Mouse (Mus musculus) testis, adult 2 months (tissue): Measurements from ENCODE around the gene Gpr68. TPM values are rescaled to one million over a fixed set of nuclear protein-coding genes. Genes with fewer than 3 reads are reported as not detected.

ENCODE experiments used
- H3K27ac ChIP-seq: fragments of 200-500 bp; 2 replicates; pipeline ENCODE4 v1.5.1; 2012; ENCODE audit warnings: low read depth, low read length; ENCODE audit not compliant: control insufficient read depth, insufficient read depth
- H3K27me3 ChIP-seq: fragments of 200-500 bp; 2 replicates; pipeline ENCODE4 v1.6.1; 2012; ENCODE audit warnings: mild to moderate bottlenecking, low read length, moderate library complexity; ENCODE audit not compliant: control insufficient read depth, insufficient read depth
- H3K36me3 ChIP-seq: fragments of 200-500 bp; 2 replicates; pipeline ENCODE4 v1.6.1; 2012; ENCODE audit warnings: mild to moderate bottlenecking, low read length; ENCODE audit not compliant: control insufficient read depth, insufficient read depth
- H3K4me1 ChIP-seq: fragments of 200-500 bp; 2 replicates; pipeline ENCODE4 v1.6.1; 2012; ENCODE audit warnings: low read length; ENCODE audit not compliant: control insufficient read depth, insufficient read depth
- H3K4me3 ChIP-seq: fragments of 200-500 bp; 2 replicates; pipeline ENCODE4 v1.5.1; 2012; ENCODE audit warnings: low read depth, mild to moderate bottlenecking, low read length, moderate library complexity, mixed read lengths; ENCODE audit not compliant: control insufficient read depth
- CTCF ChIP-seq: fragments of 200-500 bp; IDR thresholded peaks from 2 replicates; pipeline ENCODE4 v1.5.1; 2012; ENCODE audit warnings: low read depth, mild to moderate bottlenecking, inconsistent platforms, low read length, moderate library complexity; ENCODE audit not compliant: control insufficient read depth, insufficient read depth, insufficient replicate concordance
- POLR2A ChIP-seq: fragments of 200-500 bp; IDR thresholded peaks from 2 replicates; pipeline ENCODE4 v1.6.1; 2012; ENCODE audit warnings: low read depth, mild to moderate bottlenecking, inconsistent platforms, low read length, moderate library complexity; ENCODE audit not compliant: control insufficient read depth
- polyA plus RNA-seq: library from polyadenylated mRNA; depleted of rRNA; stranded (reverse); fragments of >200 nt; gene quantifications from 2 replicates; pipeline ENCODE4 v1.2.3, GENCODE M21; 2012

Gene Gpr68
- polyA plus RNA-seq, 1 experiment = 3.1 TPM

DNA sequence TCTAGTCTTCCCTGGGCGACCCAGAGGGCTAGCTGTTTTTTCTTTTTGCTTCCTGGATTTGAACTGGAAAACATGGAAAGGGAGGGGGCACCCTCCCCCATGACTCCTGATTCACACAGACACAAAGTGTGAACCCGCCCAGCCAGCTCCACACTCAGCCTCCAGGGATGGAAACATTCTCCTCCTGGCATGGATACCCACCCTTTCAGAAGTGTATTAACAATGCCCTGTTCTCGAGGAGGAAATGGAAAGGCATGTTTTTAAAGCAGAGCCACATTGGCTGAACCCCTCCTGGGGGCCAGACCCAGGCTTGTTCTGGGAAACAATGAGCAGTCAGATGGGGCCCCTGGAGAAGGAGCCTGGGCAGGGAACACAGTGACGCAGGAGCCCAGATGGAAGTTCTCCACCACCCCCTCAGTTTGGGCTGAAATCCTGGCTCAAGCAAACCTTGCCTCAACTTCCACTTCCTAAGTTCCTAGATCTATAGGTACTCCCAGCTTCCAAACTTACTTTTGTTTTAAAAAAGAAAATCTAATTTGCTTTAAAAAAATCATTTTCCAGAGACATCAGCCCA, 39.9 kb downstream of the Gpr68 start:
- Histone ChIP-seq H3K27ac (no peak overlapping the region), H3K4me1 (no peaks in the 10 kb centered on the region; the same call in 1 of the 2 replicates), H3K36me3 (no peaks in the 10 kb centered on the region), H3K4me3 (no peak overlapping the region), H3K27me3 (no peaks in the 10 kb centered on the region)
- TF ChIP-seq POLR2A (no peak), CTCF (no peak)

DNA sequence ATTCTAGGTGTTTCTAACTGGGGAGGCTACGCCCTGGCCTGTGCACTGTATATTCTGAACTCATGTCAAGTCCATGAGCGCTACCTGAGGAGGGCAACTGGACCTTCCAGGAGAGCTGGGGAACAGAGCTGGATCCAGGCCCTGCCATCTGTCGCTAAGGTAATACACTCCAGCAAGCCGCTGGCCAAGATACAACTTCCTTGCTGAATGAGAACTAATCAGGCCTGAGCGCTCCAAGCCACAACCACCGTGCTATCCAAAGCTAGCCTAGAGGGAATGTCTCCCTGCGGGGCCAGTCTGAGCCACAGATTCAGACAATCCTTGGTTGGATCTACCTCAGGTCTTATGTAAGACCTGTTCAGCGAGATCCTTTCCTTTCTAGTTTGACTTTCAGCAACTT, 40.9 kb downstream of the Gpr68 start:
- Histone ChIP-seq H3K36me3 (no peaks in the 10 kb centered on the region), H3K27me3 (no peaks in the 10 kb centered on the region), H3K27ac (no peak overlapping the region), H3K4me3 (no peak overlapping the region), H3K4me1 (no peaks in the 10 kb centered on the region; the same call in 1 of the 2 replicates)
- TF ChIP-seq POLR2A (no peak), CTCF (no peak)

DNA sequence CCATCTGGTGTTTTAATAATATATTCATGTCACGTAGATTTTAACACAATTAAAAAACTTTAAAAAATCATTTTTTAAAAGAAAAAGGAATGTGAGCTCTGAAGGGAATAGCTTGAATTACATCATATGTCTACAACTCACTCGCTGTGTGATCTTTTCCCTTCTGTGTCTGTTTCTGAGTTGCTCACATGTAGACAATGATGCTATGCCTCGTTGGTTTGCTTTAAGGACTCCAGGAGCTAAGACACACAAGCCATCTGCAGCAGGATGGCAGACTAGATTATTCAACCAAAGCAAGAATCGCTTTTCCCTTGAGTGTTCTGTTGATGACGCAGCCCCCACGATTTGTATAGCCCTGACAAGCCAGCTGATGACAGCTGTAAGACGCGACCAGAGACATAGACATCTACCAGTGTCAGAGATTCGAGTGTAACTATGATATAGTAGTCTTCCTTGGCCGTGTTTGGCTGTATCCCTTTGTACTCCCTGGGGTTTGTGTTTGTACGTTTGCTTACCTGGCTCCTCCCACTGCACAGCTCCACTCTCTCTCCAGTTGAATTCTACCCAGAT, 42.4 kb downstream of the Gpr68 start:
- no peaks in the 10 kb centered on the region for H3K36me3 ChIP-seq
- TF ChIP-seq CTCF (no peak), POLR2A (no peak)
- no peaks in the 10 kb centered on the region for H3K27me3 ChIP-seq
- no peak overlapping the region for H3K27ac ChIP-seq
- H3K4me1 ChIP-seq = no peaks in the 10 kb centered on the region; the same call in 1 of the 2 replicates
- H3K4me3 ChIP-seq = no peak overlapping the region

DNA sequence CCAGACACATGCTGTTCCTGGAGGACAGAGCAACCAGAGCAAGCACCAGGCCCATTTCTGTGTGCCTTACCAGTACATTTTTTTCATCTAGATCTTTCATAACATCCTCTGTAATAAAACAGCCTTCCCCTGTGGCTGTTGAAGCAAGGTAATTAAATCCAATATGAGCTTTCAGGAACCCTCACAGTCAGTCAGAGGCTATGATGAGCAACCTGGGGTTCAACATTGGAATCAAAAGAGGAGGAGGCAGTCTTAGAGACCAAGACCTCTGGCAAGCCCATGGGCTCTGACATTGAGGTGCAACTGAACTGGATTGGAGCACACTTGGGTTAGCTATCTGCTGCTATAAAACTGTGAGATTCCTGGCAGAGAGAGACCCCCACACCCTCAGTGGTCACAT, 42.9 kb downstream of the Gpr68 start:
- Histone ChIP-seq H3K4me3 (no peak overlapping the region), H3K4me1 (no peaks in the 10 kb centered on the region; the same call in 1 of the 2 replicates), H3K36me3 (no peaks in the 10 kb centered on the region), H3K27ac (no peak overlapping the region), H3K27me3 (no peaks in the 10 kb centered on the region)
- TF ChIP-seq POLR2A = no peak
- TF ChIP-seq CTCF = no peak

DNA sequence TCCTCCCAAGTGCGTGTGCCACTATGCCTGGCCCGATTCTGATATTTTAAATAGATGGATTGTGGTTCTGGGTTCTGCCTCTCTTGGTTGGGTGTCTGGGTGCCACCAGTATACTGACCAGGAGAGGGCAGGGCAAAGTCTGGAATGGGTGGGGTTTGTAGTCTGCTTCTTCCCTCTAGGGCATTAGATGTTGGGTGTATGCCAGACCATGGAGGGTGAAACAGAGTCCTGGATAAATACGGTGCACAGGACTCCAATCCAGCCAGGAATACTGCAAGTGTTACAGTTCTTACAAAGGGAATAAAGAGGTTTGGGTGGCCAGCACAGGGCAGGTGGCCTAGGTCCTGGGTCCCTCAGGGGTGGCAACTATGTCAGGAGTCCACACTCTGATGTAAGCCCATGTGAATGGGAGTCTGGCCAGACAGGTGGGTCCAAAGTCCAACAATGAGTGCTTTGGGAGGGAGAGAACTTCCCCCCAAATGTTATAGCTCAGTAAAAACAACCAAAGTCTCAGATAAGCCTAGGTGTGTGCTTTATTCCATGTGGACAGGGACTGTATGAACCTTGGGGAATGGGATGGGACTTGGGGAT, 45.0 kb downstream of the Gpr68 start:
- TF ChIP-seq CTCF (no peak), POLR2A (no peak)

DNA sequence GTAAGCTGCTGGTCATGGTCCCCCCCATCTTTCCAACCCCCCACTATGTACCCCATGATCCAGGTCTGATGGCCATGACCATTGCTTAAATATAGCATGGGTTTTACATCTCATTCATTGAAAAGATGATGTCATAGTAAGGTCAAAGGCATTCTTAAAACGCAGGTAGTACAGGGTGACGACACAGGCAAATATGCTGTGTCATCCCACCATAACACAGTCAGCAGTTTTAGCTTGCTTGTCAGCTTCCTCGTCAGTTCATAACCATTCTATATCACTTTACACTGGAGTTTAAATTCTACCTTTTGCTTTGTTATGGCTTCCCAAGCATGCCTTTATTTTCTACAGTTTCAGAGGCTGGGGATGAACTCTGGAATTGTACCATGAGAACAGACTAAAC, 45.7 kb downstream of the Gpr68 start:
- TF ChIP-seq POLR2A (no peak), CTCF (no peak)
- H3K4me1 ChIP-seq = no peaks in the 10 kb centered on the region; the same call in 1 of the 2 replicates
- H3K36me3 ChIP-seq = no peaks in the 10 kb centered on the region
- H3K27me3 ChIP-seq = no peaks in the 10 kb centered on the region
- H3K4me3 ChIP-seq = no peak overlapping the region
- no peak overlapping the region for H3K27ac ChIP-seq

More for the DNA sequence above, 45.0 kb downstream of the Gpr68 start:
- Histone ChIP-seq H3K4me3 (no peak overlapping the region), H3K27me3 (no peaks in the 10 kb centered on the region), H3K4me1 (no peaks in the 10 kb centered on the region; the same call in 1 of the 2 replicates), H3K36me3 (no peaks in the 10 kb centered on the region), H3K27ac (no peak overlapping the region)

DNA sequence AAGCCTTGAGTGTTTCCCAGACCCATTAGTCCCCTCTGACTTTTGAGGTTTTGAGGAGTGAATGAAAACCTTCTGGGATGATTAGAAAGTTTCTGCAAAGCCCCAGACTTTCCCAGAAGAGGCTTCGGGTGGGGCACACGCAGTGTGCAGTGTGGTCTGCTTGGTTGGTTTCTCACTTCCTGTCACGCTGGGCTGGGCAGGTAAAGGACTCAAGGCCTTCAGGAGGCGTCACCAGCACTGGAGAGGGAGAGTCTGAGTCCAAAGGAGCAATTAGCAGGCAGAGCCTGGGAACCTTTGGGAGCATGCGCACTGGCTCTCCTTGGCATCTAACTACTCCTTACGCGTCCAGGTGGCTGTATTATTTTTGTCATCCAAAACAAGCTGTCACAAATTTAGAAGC, 50.2 kb downstream of the Gpr68 start:
- H3K4me1 ChIP-seq = no peaks in the 10 kb centered on the region
- H3K4me3 ChIP-seq = no peak overlapping the region
- no peak overlapping the region for H3K27ac ChIP-seq
- H3K27me3 ChIP-seq = no peaks in the 10 kb centered on the region
- no peaks in the 10 kb centered on the region for H3K36me3 ChIP-seq
- no peak for TF ChIP-seq POLR2A
